In the genomic region with DNA sequence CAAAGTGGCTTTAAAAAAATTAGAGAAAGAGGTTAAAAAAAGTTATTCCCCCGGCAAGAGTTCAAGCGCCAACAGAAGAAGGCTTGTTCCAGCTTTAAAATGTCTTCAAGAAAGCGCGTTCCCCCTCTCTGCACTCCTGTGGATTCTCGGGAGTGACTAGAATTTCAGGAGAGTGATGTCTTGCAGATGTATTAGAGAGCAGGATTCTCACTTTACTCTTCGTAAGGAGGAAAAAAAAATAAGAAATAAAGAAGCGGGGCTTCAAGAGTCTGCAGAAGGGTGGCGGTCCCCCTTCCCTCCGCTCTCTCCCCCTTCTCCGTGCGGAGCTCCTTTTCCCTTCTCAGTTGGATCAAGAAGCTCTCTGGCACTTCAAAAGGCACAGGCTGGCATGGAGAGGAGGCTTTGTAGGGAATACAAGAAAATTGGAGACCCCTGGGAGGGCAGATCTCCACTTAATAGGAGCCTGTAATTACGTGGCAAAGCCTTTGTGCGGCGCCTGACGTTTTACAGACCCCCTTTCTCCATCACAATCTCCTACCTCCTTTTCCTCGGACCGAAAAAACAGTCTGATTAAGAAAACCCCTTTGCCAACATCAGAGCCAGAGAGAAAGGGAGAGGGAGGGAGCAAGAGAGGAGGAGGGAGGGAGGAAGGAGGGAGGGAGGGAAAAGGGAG, we compare ENCODE assay signal across 9 mouse cellular contexts. TPM values are rescaled to one million over a fixed set of nuclear protein-coding genes. Genes with fewer than 3 reads are reported as not detected.
DNase-seq lines count a peak whose midpoint lies in the region; ATAC-seq and TF ChIP-seq lines count a peak whose summit lies in the region.
"Had no signal": no experiment of that assay in that cellular context is flagged by ENCODE, and none has a peak within 500 bp of the region (broad histone marks: within the 10 kb centered on the region; RNA-seq: fewer than 3 reads in every experiment).

Gene Prrx1, minus strand, starts transcription at position 610 of the 673 bp plus-strand sequence.

- no peak for TF ChIP-seq POLR2A in kidney, adult 2 months (IDR thresholded peaks at IDR 0.05; ENCODE audit: low read depth, low read length)
- TF ChIP-seq POLR2A in bone marrow macrophage, adult 2 months (IDR thresholded peaks at IDR 0.05; ENCODE audit: borderline replicate concordance, low read depth, low read length): no peak

- no peaks in the 10 kb centered on the region; the same call in none of the 2 replicates for H3K27me3 ChIP-seq in kidney, adult 2 months (replicated peaks; ENCODE audit: control insufficient read depth, insufficient read depth, low read length)
- H3K27me3 ChIP-seq in hindbrain, embryonic 16.5 days (replicated peaks; ENCODE audit: control insufficient read depth, insufficient read depth, low read length): peaks cover 38% of the 10 kb centered on the region
- peaks cover 91% of the 10 kb centered on the region for H3K27me3 ChIP-seq in midbrain, embryonic 12.5 days

- no peaks in the 10 kb centered on the region for H3K9me3 ChIP-seq in hindbrain, embryonic 16.5 days (ENCODE audit: control insufficient read depth, low read length)
- H3K9me3 ChIP-seq in midbrain, embryonic 12.5 days: no peaks in the 10 kb centered on the region

- WGBS in kidney, adult 2 months: 2% methylated on average over 17 of the region's 17 CpGs
- WGBS in hindbrain, embryonic 16.5 days: under 1% methylated on average over 17 of the region's 17 CpGs
- WGBS in midbrain, embryonic 12.5 days: 0% methylated on average over 17 of the region's 17 CpGs

- ATAC-seq in hindbrain, embryonic 16.5 days: peak; percentile 58; the same call in 1 of the 2 replicates
- peak; percentile 51 for ATAC-seq in midbrain, embryonic 12.5 days (ENCODE audit: low FRiP score, low read depth)

- no peak for TF ChIP-seq CTCF in kidney, adult 2 months (conservative IDR thresholded peaks at IDR 0.05; ENCODE audit: insufficient read depth, insufficient read length, low read depth, low read length)
- no peak for TF ChIP-seq CTCF in bone marrow macrophage, adult 2 months (IDR thresholded peaks at IDR 0.05; ENCODE audit: low read depth, low read length)

- intact Hi-C loops in gastrocnemius, postnatal 14 days (cut with DNase I; ENCODE audit: low total_unique reads): no loop called here

- H3K9ac ChIP-seq in hindbrain, embryonic 16.5 days (ENCODE audit: low read depth, low read length): peak within 1 kb of the TSS; percentile 57
- H3K9ac ChIP-seq in midbrain, embryonic 12.5 days (replicated peaks): peak within 1 kb of the TSS; percentile 60

- no peaks in the 10 kb centered on the region for H3K36me3 ChIP-seq in kidney, adult 2 months (ENCODE audit: control insufficient read depth, insufficient read depth, low read length)
- H3K36me3 ChIP-seq in hindbrain, embryonic 16.5 days (ENCODE audit: control insufficient read depth, insufficient read depth, low read length): no peaks in the 10 kb centered on the region
- H3K36me3 ChIP-seq in midbrain, embryonic 12.5 days: no peaks in the 10 kb centered on the region

- no peaks in the 10 kb centered on the region for H3K4me1 ChIP-seq in kidney, adult 2 months (ENCODE audit: control insufficient read depth, insufficient read depth, low read length)
- no peaks in the 10 kb centered on the region for H3K4me1 ChIP-seq in bone marrow macrophage, adult 2 months (ENCODE audit: control insufficient read depth, insufficient read depth, low read length)
- peaks cover 28% of the 10 kb centered on the region for H3K4me1 ChIP-seq in hindbrain, embryonic 16.5 days (ENCODE audit: control insufficient read depth, insufficient read depth, low read depth, low read length)
- peaks cover 39% of the 10 kb centered on the region for H3K4me1 ChIP-seq in midbrain, embryonic 12.5 days

- H3K27ac ChIP-seq in kidney, adult 2 months (ENCODE audit: insufficient read depth, low read depth, low read length): no peak within 1 kb of the TSS
- H3K27ac ChIP-seq in bone marrow macrophage, adult 2 months (ENCODE audit: insufficient read depth, low read depth, low read length): no peak within 1 kb of the TSS
- peak within 1 kb of the TSS; percentile 11; the same call in 1 of the 2 replicates for H3K27ac ChIP-seq in hindbrain, embryonic 16.5 days (ENCODE audit: low read depth, low read length)
- H3K27ac ChIP-seq in midbrain, embryonic 12.5 days (replicated peaks): 0 out of 2 replicates have a peak within 1 kb of the TSS, but pooled peaks have one; percentile 40

- peak within 1 kb of the TSS; percentile 41 for H3K4me3 ChIP-seq in kidney, adult 2 months (ENCODE audit: insufficient read depth, low read depth, low read length)
- H3K4me3 ChIP-seq in bone marrow macrophage, adult 2 months (ENCODE audit: insufficient read depth, low read length): peak within 1 kb of the TSS; percentile 40
- peak within 1 kb of the TSS; percentile 48 for H3K4me3 ChIP-seq in hindbrain, embryonic 16.5 days (ENCODE audit: low read length)
- H3K4me3 ChIP-seq in midbrain, embryonic 12.5 days: peak within 1 kb of the TSS; percentile 49

- H3K4me2 ChIP-seq in hindbrain, embryonic 16.5 days (ENCODE audit: low read length): peak within 1 kb of the TSS; percentile 71
- peak within 1 kb of the TSS; percentile 89 for H3K4me2 ChIP-seq in midbrain, embryonic 12.5 days (replicated peaks)

- no peak for DNase-seq in kidney, adult 2 months
- no peak for DNase-seq in kidney, postnatal 25 days
- DNase-seq in gastrocnemius, postnatal 14 days: peak; percentile 20
- no peak for DNase-seq in spleen, postnatal 10 days (ENCODE audit: low spot score in 2 of 2)
- no peak for DNase-seq in urinary bladder, postnatal 4 days (ENCODE audit: low spot score in 2 of 2)

RNA-seq across cellular contexts. Expression of gene Prrx1, which starts in this region (rescaled TPM):
- polyA plus RNA-seq in kidney, adult 2 months (2012; rRNA removed): 2.4 and 2.8 TPM in 2 replicates
- polyA plus RNA-seq in bone marrow macrophage, adult 2 months (2012; ENCODE audit: insufficient read depth, insufficient read length, missing spikeins): 1.6 and 1.7 TPM in 2 replicates
- total RNA-seq in gastrocnemius, postnatal 14 days (2021): 10 to 100 TPM; 39.2 to 49.9 TPM
- polyA plus RNA-seq in hindbrain, embryonic 16.5 days (2015; fragmentation: Nextera tagmentation; extraction: Ambion mirVana): 3.9 and 5.6 TPM in 2 replicates
- polyA plus RNA-seq in midbrain, embryonic 12.5 days (2016; fragmentation: Nextera tagmentation; extraction: Ambion mirVana): 19.5 and 25.4 TPM in 2 replicates
- total RNA-seq: MEL had no signal

Comparison
In these comparisons a context has a peak if more than half of its experiments do, and no peak if none do; other contexts are left out.
1. H3K27ac ChIP-seq: peak in hindbrain, embryonic 16.5 days (single experiment) and midbrain, embryonic 12.5 days (single experiment); none in kidney, adult 2 months (single experiment) and bone marrow macrophage, adult 2 months (single experiment).
2. Peak in every context shown above with its lines, with median percentiles within 50 percentile points of each other: H3K4me3 ChIP-seq.